Mouse (Mus musculus): Measurements from ENCODE around the gene Olfr683. TPM values are rescaled to one million over a fixed set of nuclear protein-coding genes. Genes with fewer than 3 reads are reported as not detected.
"Not testable (repeated sequence)": the region's sequence is repeated elsewhere in the genome, so short reads cannot be mapped to it uniquely, and the experiment has no call there.

Olfr683 gene
- not detected in 2 replicates for polyA plus RNA-seq (2012; ENCODE audit: insufficient read depth, insufficient read length, missing spikeins)

DNA sequence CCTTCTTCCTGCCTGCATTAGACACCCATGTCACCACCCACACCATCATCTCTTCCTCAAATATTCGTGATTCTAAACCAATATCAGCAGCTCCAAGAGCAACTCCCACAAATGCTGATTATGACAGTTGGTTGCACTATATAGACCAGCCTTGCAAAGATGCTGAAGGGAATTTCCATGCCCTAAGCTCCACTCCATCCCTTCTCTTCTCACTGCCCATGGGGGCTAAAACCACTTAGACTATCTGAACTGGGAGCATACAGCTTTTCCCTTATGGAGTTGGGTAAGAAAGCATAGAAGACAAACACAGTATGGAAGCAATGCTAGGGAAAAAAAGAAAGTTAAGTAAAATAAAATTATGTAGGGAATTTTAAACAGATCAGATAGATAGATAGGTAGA is at the start of gene Olfr683:
Gene Olfr683, minus strand, starts transcription at position 101 of the 400 bp plus-strand sequence.
- H3K4me1 ChIP-seq (ENCODE audit: control insufficient read depth, insufficient read depth, low read length) = no peaks in the 10 kb centered on the region
- no peak for TF ChIP-seq POLR2A (IDR thresholded peaks at IDR 0.05; ENCODE audit: borderline replicate concordance, low read depth, low read length)
- no peak for TF ChIP-seq CTCF (IDR thresholded peaks at IDR 0.05; ENCODE audit: low read depth, low read length)
- H3K4me3 ChIP-seq (ENCODE audit: insufficient read depth, low read length) = no peak within 1 kb of the TSS
- no peak within 1 kb of the TSS for H3K27ac ChIP-seq (ENCODE audit: insufficient read depth, low read depth, low read length)

DNA sequence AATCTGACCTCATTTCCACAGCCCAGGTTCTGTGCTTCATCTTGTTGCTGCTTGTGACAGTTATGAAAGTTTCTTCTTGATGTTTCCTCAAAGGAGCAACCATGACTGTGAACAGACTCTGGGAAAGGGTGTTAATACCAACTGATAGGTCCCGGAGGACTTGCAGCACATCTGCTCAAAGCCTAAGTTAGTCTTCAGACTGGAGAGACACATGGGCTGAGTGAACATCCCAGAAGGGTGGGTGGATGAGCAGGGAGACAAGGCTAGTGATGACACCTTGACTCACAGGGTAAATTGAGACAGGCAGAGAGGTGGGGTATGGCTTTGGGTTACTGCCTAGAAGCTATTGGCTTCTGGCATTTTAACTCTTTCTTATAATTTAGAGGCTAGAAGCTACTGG is 39.1 kb upstream of the Olfr683 start, which contains the start of gene Olfr685:
Gene Olfr685, minus strand, starts transcription at position 101 of the 400 bp plus-strand sequence.
- no peak within 1 kb of the TSS for H3K4me3 ChIP-seq (ENCODE audit: insufficient read depth, low read length)
- no peaks in the 10 kb centered on the region for H3K4me1 ChIP-seq (ENCODE audit: control insufficient read depth, insufficient read depth, low read length)
- no peak within 1 kb of the TSS for H3K27ac ChIP-seq (ENCODE audit: insufficient read depth, low read depth, low read length)
- no peak for TF ChIP-seq POLR2A (IDR thresholded peaks at IDR 0.05; ENCODE audit: borderline replicate concordance, low read depth, low read length)
- no peak for TF ChIP-seq CTCF (IDR thresholded peaks at IDR 0.05; ENCODE audit: low read depth, low read length)

- Histone ChIP-seq H3K27ac (ENCODE audit: insufficient read depth, low read depth, low read length) (no peak overlapping the region), H3K4me3 (ENCODE audit: insufficient read depth, low read length) (no peak overlapping the region), H3K4me1 (ENCODE audit: control insufficient read depth, insufficient read depth, low read length) (no peaks in the 10 kb centered on the region)
- no peak for TF ChIP-seq POLR2A (IDR thresholded peaks at IDR 0.05; ENCODE audit: borderline replicate concordance, low read depth, low read length)
- no peak for TF ChIP-seq CTCF (IDR thresholded peaks at IDR 0.05; ENCODE audit: low read depth, low read length)
These were observed 24.0 kb upstream of the Olfr683 start for GRCm38 (mm10) chr7:105170773-105171172.

DNA sequence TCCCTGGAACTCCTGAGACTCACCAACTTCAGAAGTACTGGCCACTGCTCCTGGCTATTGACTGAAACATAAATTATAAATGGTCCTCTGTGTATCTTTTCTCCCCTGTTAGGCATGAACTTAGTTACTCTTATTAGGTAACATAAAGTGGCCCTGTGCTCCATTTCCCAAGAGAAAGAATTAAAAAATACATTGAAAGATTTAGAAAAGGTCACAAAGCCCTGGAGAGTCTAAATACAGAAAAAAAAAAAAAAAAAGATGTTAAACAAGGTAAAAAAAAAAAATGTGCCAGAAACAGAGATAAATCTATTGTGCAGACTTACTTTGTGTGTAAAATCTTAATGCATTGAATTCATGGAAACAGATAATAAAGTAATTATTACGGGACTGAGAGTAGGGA is 16.7 kb upstream of the Olfr683 start, which contains the start of gene Olfr684:
Gene Olfr684, minus strand, starts transcription at position 101 of the 400 bp plus-strand sequence.
- TF ChIP-seq POLR2A (IDR thresholded peaks at IDR 0.05; ENCODE audit: borderline replicate concordance, low read depth, low read length) (no peak), CTCF (IDR thresholded peaks at IDR 0.05; ENCODE audit: low read depth, low read length) (no peak)
- Histone ChIP-seq H3K27ac (ENCODE audit: insufficient read depth, low read depth, low read length) (no peak within 1 kb of the TSS), H3K4me1 (ENCODE audit: control insufficient read depth, insufficient read depth, low read length) (no peaks in the 10 kb centered on the region), H3K4me3 (ENCODE audit: insufficient read depth, low read length) (no peak within 1 kb of the TSS)

- H3K4me3 ChIP-seq (ENCODE audit: insufficient read depth, low read length) = no peak overlapping the region
- TF ChIP-seq CTCF (IDR thresholded peaks at IDR 0.05; ENCODE audit: low read depth, low read length) (no peak), POLR2A (IDR thresholded peaks at IDR 0.05; ENCODE audit: borderline replicate concordance, low read depth, low read length) (no peak)
- no peak overlapping the region for H3K27ac ChIP-seq (ENCODE audit: insufficient read depth, low read depth, low read length)
- no peaks in the 10 kb centered on the region for H3K4me1 ChIP-seq (ENCODE audit: control insufficient read depth, insufficient read depth, low read length)
These were observed 5.5 kb downstream of the Olfr683 start for GRCm38 (mm10) chr7:105141275-105141674.

DNA sequence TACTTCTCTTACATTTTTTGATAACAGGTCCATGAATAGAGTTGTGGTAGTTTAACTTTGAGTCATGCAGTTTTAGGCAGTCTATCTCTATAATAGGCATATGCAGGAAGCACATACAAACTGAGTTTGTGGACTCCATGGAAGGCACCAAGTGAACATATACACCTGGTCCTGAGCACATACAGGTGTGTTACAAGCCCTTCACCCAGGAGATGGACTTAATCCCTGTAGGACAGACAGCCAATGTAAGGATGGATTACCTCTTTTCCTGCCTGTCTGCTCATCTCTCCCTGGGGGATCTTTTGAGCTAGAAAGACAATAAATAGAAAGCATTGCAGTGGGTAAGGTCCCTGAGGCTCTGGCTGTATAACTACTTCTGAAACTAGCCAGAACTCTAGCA is 30.3 kb downstream of the Olfr683 start, which contains the start of gene Olfr681:
Gene Olfr681, plus strand, starts transcription at position 301 of the 400 bp plus-strand sequence.
- no peak for TF ChIP-seq CTCF (IDR thresholded peaks at IDR 0.05; ENCODE audit: low read depth, low read length)
- no peak for TF ChIP-seq POLR2A (IDR thresholded peaks at IDR 0.05; ENCODE audit: borderline replicate concordance, low read depth, low read length)

DNA sequence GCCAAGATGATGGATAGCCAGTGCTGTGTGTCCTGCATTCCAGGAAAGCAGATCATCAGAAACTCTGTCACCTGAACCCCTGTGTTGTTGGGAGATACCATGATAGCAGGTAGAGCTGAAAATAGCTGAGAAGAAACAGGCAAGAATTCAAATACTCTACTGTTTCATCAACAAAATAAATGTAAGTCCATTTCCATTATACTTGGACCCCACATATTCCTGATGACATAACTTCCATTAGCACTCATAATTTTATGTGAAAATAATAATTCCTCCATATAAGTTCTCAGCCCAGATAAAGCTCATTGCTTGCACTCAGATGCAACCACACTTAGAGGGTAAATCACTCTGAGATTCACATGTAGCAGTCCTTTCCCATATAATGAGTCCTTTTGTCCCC is 54.1 kb downstream of the Olfr683 start, which contains the start of gene Olfr680-ps1:
Gene Olfr680-ps1, minus strand, starts transcription at position 101 of the 400 bp plus-strand sequence.
- H3K27ac ChIP-seq (ENCODE audit: insufficient read depth, low read depth, low read length); H3K4me1 ChIP-seq (ENCODE audit: control insufficient read depth, insufficient read depth, low read length); H3K4me3 ChIP-seq (ENCODE audit: insufficient read depth, low read length): not testable (repeated sequence)

More for the DNA sequence above, 30.3 kb downstream of the Olfr683 start, which contains the start of gene Olfr681:
- no peaks in the 10 kb centered on the region for H3K4me1 ChIP-seq (ENCODE audit: control insufficient read depth, insufficient read depth, low read length)
- no peak within 1 kb of the TSS for H3K4me3 ChIP-seq (ENCODE audit: insufficient read depth, low read length)
- H3K27ac ChIP-seq (ENCODE audit: insufficient read depth, low read depth, low read length) = no peak within 1 kb of the TSS

Other genes with a start within 250 kb of the Olfr683 start
- gene Olfr667, start 225.5 kb downstream of the Olfr683 start, polyA plus RNA-seq (2012; ENCODE audit: insufficient read depth, insufficient read length, missing spikeins) = not detected in 2 replicates
- gene Olfr668, start 219.0 kb downstream of the Olfr683 start, polyA plus RNA-seq (2012; ENCODE audit: insufficient read depth, insufficient read length, missing spikeins) = not detected in 2 replicates
- not detected in 2 replicates for gene Olfr669, start 212.8 kb downstream of the Olfr683 start, polyA plus RNA-seq (2012; ENCODE audit: insufficient read depth, insufficient read length, missing spikeins)
- gene Olfr670, start 184.4 kb downstream of the Olfr683 start, polyA plus RNA-seq (2012; ENCODE audit: insufficient read depth, insufficient read length, missing spikeins) = not detected in 2 replicates
- gene Olfr671, start 167.9 kb downstream of the Olfr683 start, polyA plus RNA-seq (2012; ENCODE audit: insufficient read depth, insufficient read length, missing spikeins) = not detected in 2 replicates
- not detected in 2 replicates for gene Olfr672, start 145.0 kb downstream of the Olfr683 start, polyA plus RNA-seq (2012; ENCODE audit: insufficient read depth, insufficient read length, missing spikeins)
- not detected in 2 replicates for gene Olfr675, start 118.6 kb downstream of the Olfr683 start, polyA plus RNA-seq (2012; ENCODE audit: insufficient read depth, insufficient read length, missing spikeins)
- gene Olfr676, start 114.3 kb downstream of the Olfr683 start, polyA plus RNA-seq (2012; ENCODE audit: insufficient read depth, insufficient read length, missing spikeins) = not detected in 2 replicates
- gene Olfr677, start 95.6 kb downstream of the Olfr683 start, polyA plus RNA-seq (2012; ENCODE audit: insufficient read depth, insufficient read length, missing spikeins) = not detected in 2 replicates
- gene Olfr678, start 82.5 kb downstream of the Olfr683 start, polyA plus RNA-seq (2012; ENCODE audit: insufficient read depth, insufficient read length, missing spikeins) = not detected in 2 replicates
- gene Olfr679, start 65.8 kb downstream of the Olfr683 start, polyA plus RNA-seq (2012; ENCODE audit: insufficient read depth, insufficient read length, missing spikeins) = not detected in 2 replicates
- gene Olfr680-ps1, start 54.2 kb downstream of the Olfr683 start, polyA plus RNA-seq (2012; ENCODE audit: insufficient read depth, insufficient read length, missing spikeins) = not detected in 2 replicates
- not detected in 2 replicates for gene Olfr681, start 30.2 kb downstream of the Olfr683 start, polyA plus RNA-seq (2012; ENCODE audit: insufficient read depth, insufficient read length, missing spikeins)
- not detected in 2 replicates for gene Olfr684, start 16.6 kb upstream of the Olfr683 start, polyA plus RNA-seq (2012; ENCODE audit: insufficient read depth, insufficient read length, missing spikeins)
- gene Olfr685, start 39.0 kb upstream of the Olfr683 start, polyA plus RNA-seq (2012; ENCODE audit: insufficient read depth, insufficient read length, missing spikeins) = not detected in 2 replicates
- not detected in 2 replicates for gene Olfr686, start 60.5 kb upstream of the Olfr683 start, polyA plus RNA-seq (2012; ENCODE audit: insufficient read depth, insufficient read length, missing spikeins)
- not detected in 2 replicates for gene Olfr688, start 141.1 kb upstream of the Olfr683 start, polyA plus RNA-seq (2012; ENCODE audit: insufficient read depth, insufficient read length, missing spikeins)
- gene Olfr689, start 164.2 kb upstream of the Olfr683 start, polyA plus RNA-seq (2012; ENCODE audit: insufficient read depth, insufficient read length, missing spikeins) = not detected in 2 replicates
- not detected in 2 replicates for gene Olfr690, start 187.1 kb upstream of the Olfr683 start, polyA plus RNA-seq (2012; ENCODE audit: insufficient read depth, insufficient read length, missing spikeins)
- gene Olfr691, start 195.3 kb upstream of the Olfr683 start, polyA plus RNA-seq (2012; ENCODE audit: insufficient read depth, insufficient read length, missing spikeins) = not detected in 2 replicates
- not detected in 2 replicates for gene Olfr692, start 221.2 kb upstream of the Olfr683 start, polyA plus RNA-seq (2012; ENCODE audit: insufficient read depth, insufficient read length, missing spikeins)
- gene Gm5901, start 228.0 kb upstream of the Olfr683 start, polyA plus RNA-seq (2012; ENCODE audit: insufficient read depth, insufficient read length, missing spikeins) = not detected in 2 replicates